Mouse (Mus musculus) MEL (cell line): ENCODE data around the gene Shisa9. TPM values are rescaled to one million over a fixed set of nuclear protein-coding genes. Genes with fewer than 3 reads are reported as not detected.

ENCODE experiments used
- DNase-seq: peaks from one replicate; pipeline ENCODE4 v3.0.0; 2011; ENCODE audit warnings: low read depth, low spot score
- H3K27ac ChIP-seq: 2 replicates; pipeline ENCODE4 v1.5.1; 2012; ENCODE audit warnings: low read depth, mild to moderate bottlenecking, control low read depth, low read length, moderate library complexity; ENCODE audit not compliant: control insufficient read depth
- H3K27me3 ChIP-seq, 2 experiments: fragments of 150-350 bp in 1 of 2; sonication (generic) in 1 of 2; 2 replicates each; pipeline ENCODE4 v1.6.1; 2012; ENCODE audit warnings: low read length in 2 of 2, mild to moderate bottlenecking in 2 of 2, improper control_type of control experiment in 1 of 2, moderate library complexity in 1 of 2; ENCODE audit not compliant: insufficient read depth in 2 of 2, control insufficient read depth in 1 of 2
- H3K36me3 ChIP-seq, 2 experiments: 2 replicates each; pipeline ENCODE4 v1.6.1; 2012 to 2014; ENCODE audit warnings: low read length in 2 of 2, improper control_type of control experiment in 1 of 2, inconsistent platforms in 1 of 2, mild to moderate bottlenecking in 1 of 2; ENCODE audit not compliant: insufficient read depth in 2 of 2, control insufficient read depth in 1 of 2
- H3K4me1 ChIP-seq, 2 experiments: fragments of 150-350 bp in 1 of 2; sonication (generic) in 1 of 2; 2 replicates each; pipeline ENCODE4 v1.6.1; 2012; ENCODE audit warnings: low read length in 2 of 2, improper control_type of control experiment in 1 of 2, mild to moderate bottlenecking in 1 of 2; ENCODE audit not compliant: insufficient read depth in 2 of 2, control insufficient read depth in 1 of 2
- H3K4me3 ChIP-seq, 2 experiments: fragments of 150-350 bp in 1 of 2; sonication (generic) in 1 of 2; 2 replicates each; pipeline ENCODE4 v1.5.1; 2012; ENCODE audit warnings: low read depth in 2 of 2, low read length in 2 of 2, mild to moderate bottlenecking in 2 of 2, moderate library complexity in 2 of 2, control low read depth in 1 of 2, improper control_type of control experiment in 1 of 2; ENCODE audit not compliant: control insufficient read depth in 1 of 2, insufficient read depth in 1 of 2
- H3K79me2 ChIP-seq: 2 replicates; pipeline ENCODE4 v1.6.1; 2012; ENCODE audit warnings: mild to moderate bottlenecking, low read length, moderate library complexity; ENCODE audit not compliant: control insufficient read depth, poor library complexity, insufficient read depth
- H3K9ac ChIP-seq: 2 replicates; pipeline ENCODE4 v1.6.1; 2012; ENCODE audit warnings: low read depth, mild to moderate bottlenecking, control low read depth, low read length, moderate library complexity; ENCODE audit not compliant: control insufficient read depth, poor library complexity, severe bottlenecking
- H3K9me3 ChIP-seq: fragments of 150-350 bp; sonication (generic); replicated peaks from 2 replicates; pipeline ENCODE4 v1.6.1; 2012; ENCODE audit warnings: mild to moderate bottlenecking, low read length, improper control_type of control experiment, moderate library complexity; ENCODE audit not compliant: insufficient read depth
- BHLHE40 ChIP-seq: IDR thresholded peaks from 2 replicates; pipeline ENCODE4 v1.6.1; 2012; ENCODE audit warnings: low read depth, mild to moderate bottlenecking, inconsistent platforms, low read length, improper control_type of control experiment, borderline replicate concordance
- CTCF ChIP-seq, 3 experiments: IDR thresholded peaks in 2 of 3; conservative IDR thresholded peaks in 1 of 3; 2 replicates each; pipeline ENCODE4 v1.5.1; 2011 to 2012; ENCODE audit warnings: low read length in 3 of 3, low read depth in 2 of 3, mild to moderate bottlenecking in 2 of 3, improper control_type of control experiment in 1 of 3, inconsistent platforms in 1 of 3, mixed read lengths in 1 of 3, moderate library complexity in 1 of 3; ENCODE audit not compliant: control insufficient read depth in 1 of 3, insufficient read depth in 1 of 3, poor library complexity in 1 of 3, severe bottlenecking in 1 of 3
- GABPA ChIP-seq: IDR thresholded peaks from 2 replicates; pipeline ENCODE4 v1.6.1; 2012; ENCODE audit warnings: low read depth, mild to moderate bottlenecking, inconsistent platforms, low read length, improper control_type of control experiment, moderate library complexity
- GATA1 ChIP-seq: IDR thresholded peaks from 2 replicates; pipeline ENCODE4 v1.6.1; 2011; ENCODE audit warnings: low read depth, low read length, improper control_type of control experiment
- HCFC1 ChIP-seq: IDR thresholded peaks from 2 replicates; pipeline ENCODE4 v1.6.1; 2012; ENCODE audit warnings: low read depth, mild to moderate bottlenecking, inconsistent platforms, low read length, improper control_type of control experiment, moderate library complexity
- JUND ChIP-seq: IDR thresholded peaks from 2 replicates; pipeline ENCODE4 v1.6.1; 2011; ENCODE audit warnings: low read depth, mild to moderate bottlenecking, improper control_type of control experiment, low read length
- MAFK ChIP-seq: IDR thresholded peaks from 2 replicates; pipeline ENCODE4 v1.6.1; 2011; ENCODE audit warnings: low read depth, mild to moderate bottlenecking, low read length, improper control_type of control experiment, borderline replicate concordance
- MAX ChIP-seq: IDR thresholded peaks from 2 replicates; pipeline ENCODE4 v1.6.1; 2011; ENCODE audit warnings: low read length, improper control_type of control experiment
- MAZ ChIP-seq: IDR thresholded peaks from 2 replicates; pipeline ENCODE4 v1.6.1; 2012; ENCODE audit warnings: low read depth, mild to moderate bottlenecking, inconsistent platforms, low read length, improper control_type of control experiment
- MEF2A ChIP-seq: IDR thresholded peaks from 2 replicates; pipeline ENCODE4 v1.6.1; 2014; ENCODE audit warnings: low read depth, mild to moderate bottlenecking, inconsistent platforms, low read length, improper control_type of control experiment; ENCODE audit not compliant: poor library complexity, insufficient replicate concordance, severe bottlenecking; ENCODE audit errors: extremely low read depth
- MXI1 ChIP-seq: IDR thresholded peaks from 2 replicates; pipeline ENCODE4 v1.6.1; 2011; ENCODE audit warnings: mild to moderate bottlenecking, low read depth, low read length, improper control_type of control experiment
- MYB ChIP-seq: IDR thresholded peaks from 2 replicates; pipeline ENCODE4 v1.6.1; 2011; ENCODE audit warnings: mild to moderate bottlenecking, low read depth, low read length, improper control_type of control experiment
- MYC ChIP-seq: IDR thresholded peaks from 2 replicates; pipeline ENCODE4 v1.6.1; 2011; ENCODE audit warnings: low read depth, mild to moderate bottlenecking, low read length, improper control_type of control experiment, moderate library complexity
- NELFE ChIP-seq: IDR thresholded peaks from 2 replicates; pipeline ENCODE4 v1.6.1; 2011; ENCODE audit warnings: low read depth, low read length, improper control_type of control experiment
- NRF1 ChIP-seq: IDR thresholded peaks from 2 replicates; pipeline ENCODE4 v1.6.1; 2014; ENCODE audit warnings: low read depth, mild to moderate bottlenecking, inconsistent platforms, low read length, improper control_type of control experiment, moderate library complexity; ENCODE audit not compliant: poor library complexity, insufficient read depth, severe bottlenecking
- POLR2AphosphoS5 ChIP-seq: IDR thresholded peaks from 2 replicates; pipeline ENCODE4 v1.6.1; 2012; ENCODE audit warnings: low read depth, borderline replicate concordance, mild to moderate bottlenecking, inconsistent platforms, low read length, moderate library complexity, mixed read lengths
- RAD21 ChIP-seq: IDR thresholded peaks from 2 replicates; pipeline ENCODE4 v1.6.1; 2011; ENCODE audit warnings: mild to moderate bottlenecking, low read depth, low read length, improper control_type of control experiment
- TCF12 ChIP-seq: IDR thresholded peaks from 2 replicates; pipeline ENCODE4 v1.6.1; 2014; ENCODE audit warnings: low read depth, mild to moderate bottlenecking, inconsistent platforms, low read length, improper control_type of control experiment, moderate library complexity
- UBTF ChIP-seq: IDR thresholded peaks from 2 replicates; pipeline ENCODE4 v1.6.1; 2012; ENCODE audit warnings: low read depth, mild to moderate bottlenecking, inconsistent platforms, low read length, improper control_type of control experiment, moderate library complexity, borderline replicate concordance; ENCODE audit not compliant: insufficient read depth
- ZMIZ1 ChIP-seq: IDR thresholded peaks from 2 replicates; pipeline ENCODE4 v1.6.1; 2012; ENCODE audit warnings: low read depth, mild to moderate bottlenecking, inconsistent platforms, low read length, improper control_type of control experiment, moderate library complexity
- ZNF384 ChIP-seq: IDR thresholded peaks from 2 replicates; pipeline ENCODE4 v1.6.1; 2012; ENCODE audit warnings: low read depth, mild to moderate bottlenecking, inconsistent platforms, low read length, improper control_type of control experiment
- polyA plus RNA-seq, 2 experiments: library from polyadenylated mRNA; stranded (reverse) in 1 of 2; unstranded in 1 of 2; fragments of >175 nt in 1 of 2; fragments of >200 nt in 1 of 2; gene quantifications; 2 replicates each; pipeline versions ENCODE4 v1.2.1 to v1.2.4; 2012; ENCODE audit warnings: low replicate concordance in 2 of 2, low read depth in 1 of 2; ENCODE audit not compliant: insufficient read length in 2 of 2, insufficient read depth in 1 of 2, missing spikeins in 1 of 2
- total RNA-seq: library from RNA; depleted of rRNA; stranded (reverse); fragments of 300-350 nt; gene quantifications from 2 replicates; pipeline ENCODE4 v1.2.3, GENCODE M21; 2012

Gene Shisa9
- total and polyA plus RNA-seq, 3 experiments, result not detected

- Histone ChIP-seq H3K79me2 (no peaks in the 10 kb centered on the region), H3K27ac (no peak overlapping the region), H3K4me3 (no peak overlapping the region), H3K27me3 (no peaks in the 10 kb centered on the region), H3K4me1 (no peaks in the 10 kb centered on the region), H3K36me3 (no peaks in the 10 kb centered on the region), H3K9me3 (no peaks in the 10 kb centered on the region), H3K9ac (no peak overlapping the region)
- DNase-seq, result no peak
- TF ChIP-seq CTCF (IDR thresholded peaks at IDR 0.05 in 2 of 3, conservative IDR thresholded peaks at IDR 0.05 in 1 of 3; ENCODE audit: control insufficient read depth in 1 of 3, insufficient read depth in 1 of 3, low read depth in 2 of 3, low read length in 3 of 3, poor library complexity in 1 of 3, severe bottlenecking in 1 of 3) (no peak), NRF1 (no peak), MAZ (no peak), JUND (no peak), BHLHE40 (no peak), ZNF384 (no peak), TCF12 (no peak), GATA1 (no peak), MYC (no peak), GABPA (no peak), HCFC1 (no peak), MXI1 (no peak), MEF2A (no peak), NELFE (no peak), MAX (no peak), RAD21 (no peak), POLR2AphosphoS5 (no peak), ZMIZ1 (no peak), MYB (no peak), MAFK (no peak)
Measured at GRCm38 (mm10) chr16:11984271-11984791, 418 bp downstream of the Shisa9 start.

- Histone ChIP-seq H3K79me2 (no peaks in the 10 kb centered on the region), H3K27ac (no peak overlapping the region), H3K27me3 (no peaks in the 10 kb centered on the region), H3K4me3 (no peak overlapping the region), H3K9ac (no peak overlapping the region), H3K4me1 (no peaks in the 10 kb centered on the region), H3K9me3 (no peaks in the 10 kb centered on the region), H3K36me3 (no peaks in the 10 kb centered on the region)
- DNase-seq, result no peak
- TF ChIP-seq NRF1 (no peak), TCF12 (no peak), UBTF (no peak)
Measured at GRCm38 (mm10) chr16:11987056-11987455, 3.1 kb downstream of the Shisa9 start.
